Mouse (Mus musculus) C2C12 (cell line): ENCODE data around the gene Smim5.
A peak's percentile ranks its signal among the peaks of the same experiment; 100 is the strongest.

Experiments used
- CEBPB ChIP-seq: IDR thresholded peaks from one replicate; pipeline ENCODE4 v1.6.1; 2011; ENCODE audit warnings: low read depth, mild to moderate bottlenecking, control low read depth, moderate library complexity
- CTCF ChIP-seq: IDR thresholded peaks from one replicate; pipeline ENCODE4 v1.5.1; 2011; ENCODE audit not compliant: control insufficient read depth, insufficient read depth, insufficient read length
- MAX ChIP-seq: IDR thresholded peaks from one replicate; pipeline ENCODE4 v1.6.1; 2011; ENCODE audit warnings: mild to moderate bottlenecking, control low read depth
- MYOD1 ChIP-seq: IDR thresholded peaks from one replicate; pipeline ENCODE4 v1.6.1; 2011; ENCODE audit warnings: low read depth; ENCODE audit not compliant: control insufficient read depth, insufficient read length
- MYOG ChIP-seq: IDR thresholded peaks from one replicate; pipeline ENCODE4 v1.6.1; 2011; ENCODE audit not compliant: control insufficient read depth, insufficient read length; ENCODE audit errors: extremely low read depth
- USF1 ChIP-seq: IDR thresholded peaks from one replicate; pipeline ENCODE4 v1.6.1; 2011; ENCODE audit warnings: low read depth, mild to moderate bottlenecking, control low read depth, moderate library complexity

GRCm38 (mm10) chr11:115898886-115899285 is 880 bp upstream of the Smim5 start:
- peak; percentile 73 for TF ChIP-seq CTCF
- TF ChIP-seq USF1, result no peak
- TF ChIP-seq MYOG, result no peak
- no peak for TF ChIP-seq MAX
- no peak for TF ChIP-seq CEBPB
- TF ChIP-seq MYOD1, result no peak
